Mouse (Mus musculus) intestine, embryonic 16.5 days (tissue): ENCODE data around the gene Ociad1. TPM values are rescaled to one million over a fixed set of nuclear protein-coding genes. Genes with fewer than 3 reads are reported as not detected.

Experiments
- ATAC-seq: fragments of 200-750 bp; cut with Nextera tagmentation; 2 replicates; pipeline ENCODE4 v1.8.0; 2017; ENCODE audit warnings: moderate TSS enrichment, moderate library complexity
- H3K27ac ChIP-seq: fragments of 300-500 bp; sonication (generic); 2 replicates; pipeline ENCODE4 v1.5.1; 2014; ENCODE audit warnings: mild to moderate bottlenecking, low read length
- H3K27me3 ChIP-seq: fragments of 300-500 bp; sonication (generic); replicated peaks from 2 replicates; pipeline ENCODE4 v1.6.1; 2014; ENCODE audit warnings: low read length, control low read depth, mixed read lengths; ENCODE audit not compliant: control insufficient read depth, insufficient read depth
- H3K36me3 ChIP-seq: fragments of 300-500 bp; sonication (generic); 2 replicates; pipeline ENCODE4 v1.6.1; 2014; ENCODE audit warnings: low read length, control low read depth; ENCODE audit not compliant: control insufficient read depth, insufficient read depth
- H3K4me1 ChIP-seq: fragments of 300-500 bp; sonication (generic); 2 replicates; pipeline ENCODE4 v1.6.1; 2014; ENCODE audit warnings: low read length, control low read depth, mixed read lengths; ENCODE audit not compliant: control insufficient read depth, insufficient read depth
- H3K4me2 ChIP-seq: fragments of 300-500 bp; sonication (generic); 2 replicates; pipeline ENCODE4 v1.6.1; 2014; ENCODE audit warnings: low read depth, low read length, control low read depth
- H3K4me3 ChIP-seq: fragments of 300-500 bp; sonication (generic); 2 replicates; pipeline ENCODE4 v1.5.1; 2014; ENCODE audit warnings: mild to moderate bottlenecking, low read length
- H3K9ac ChIP-seq: fragments of 300-500 bp; sonication (generic); 2 replicates; pipeline ENCODE4 v1.6.1; 2014; ENCODE audit warnings: low read depth, low read length
- H3K9me3 ChIP-seq: fragments of 300-500 bp; sonication (generic); 2 replicates; pipeline ENCODE4 v1.6.1; 2016; ENCODE audit warnings: low read length, control low read depth; ENCODE audit not compliant: control insufficient read depth
- WGBS: fragments of 180-500 bp; shearing (Covaris S2); extraction: QIAGEN DNeasy Blood & Tissue Kit; methylation state at CpG from one replicate; pipeline ENCODE4 v1.1.7; 2014; 5-methylcytosine and 5-hydroxymethylcytosine counted together
- polyA plus RNA-seq: library from polyadenylated mRNA; unstranded; fragments of >200 nt; fragmentation: Nextera tagmentation; extraction: Ambion mirVana; gene quantifications from 2 replicates; pipeline ENCODE4 v1.2.1, GENCODE M21; 2015

Ociad1 gene
- polyA plus RNA-seq, 1 experiment from 2014 or later: 270 TPM

DNA sequence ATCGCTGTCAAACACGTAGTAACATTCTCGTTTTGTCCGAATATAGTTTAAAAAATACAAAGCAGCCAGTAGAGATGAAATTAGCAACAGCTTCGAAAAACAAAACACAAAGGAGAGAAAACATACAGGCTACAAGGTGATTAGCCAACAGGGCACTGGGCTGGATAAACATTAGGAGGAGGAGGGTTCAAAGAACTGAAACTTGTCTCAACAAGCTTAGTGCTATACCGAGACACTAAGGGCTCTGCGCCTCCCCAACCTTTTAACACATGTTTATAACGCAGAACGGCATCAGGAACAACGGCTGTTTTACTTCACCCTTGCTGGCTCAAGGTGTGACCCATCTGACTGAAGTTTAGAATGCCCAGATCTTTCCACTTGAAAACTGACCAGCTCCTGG is 13.4 kb upstream of the Ociad1 start:
- Histone ChIP-seq H3K4me1 (peaks cover 9% of the 10 kb centered on the region), H3K4me2 (no peak overlapping the region), H3K4me3 (no peak overlapping the region), H3K27ac (no peak overlapping the region), H3K9ac (no peak overlapping the region), H3K9me3 (no peaks in the 10 kb centered on the region), H3K36me3 (no peaks in the 10 kb centered on the region), H3K27me3 (no peaks in the 10 kb centered on the region)
- no peak for ATAC-seq
- WGBS: 49% methylated on average over 10 of the region's 10 CpGs

GRCm38 (mm10) chr5:73279732-73280566 is 12.6 kb upstream of the Ociad1 start:
- Histone ChIP-seq H3K36me3 (no peaks in the 10 kb centered on the region), H3K4me2 (no peak overlapping the region), H3K27me3 (no peaks in the 10 kb centered on the region), H3K27ac (no peak overlapping the region), H3K4me3 (no peak overlapping the region), H3K9me3 (no peaks in the 10 kb centered on the region), H3K4me1 (peaks cover 9% of the 10 kb centered on the region), H3K9ac (0 out of 2 replicates have a peak overlapping the region, but pooled peaks have one; percentile 24)
- ATAC-seq: no peak; the same call in 1 of the 2 replicates
- 34% methylated on average over 4 of the region's 4 CpGs for WGBS

DNA sequence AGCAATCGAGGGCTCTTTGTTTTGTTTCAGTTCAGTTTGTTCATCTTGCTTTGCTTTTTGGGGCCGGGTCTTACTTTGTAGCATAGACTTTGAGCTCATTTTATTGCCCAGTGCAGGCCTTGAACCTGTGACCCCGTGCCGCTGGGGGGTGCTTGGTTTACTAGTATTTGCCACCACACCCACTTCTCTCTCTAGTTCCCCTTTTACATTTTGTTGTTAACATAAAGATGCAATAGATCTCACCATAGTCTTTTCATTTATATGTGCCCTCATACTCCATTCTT is 12.1 kb upstream of the Ociad1 start:
- Histone ChIP-seq H3K9me3 (no peaks in the 10 kb centered on the region), H3K4me2 (no peak overlapping the region), H3K36me3 (no peaks in the 10 kb centered on the region), H3K4me1 (peaks cover 9% of the 10 kb centered on the region), H3K4me3 (no peak overlapping the region), H3K27me3 (no peaks in the 10 kb centered on the region), H3K9ac (0 out of 2 replicates have a peak overlapping the region, but pooled peaks have one; percentile 24), H3K27ac (no peak overlapping the region)
- WGBS: 51% methylated on average over 4 of the region's 4 CpGs
- peak; percentile 28; the same call in 1 of the 2 replicates for ATAC-seq

GRCm38 (mm10) chr5:73284046-73284445 is 8.5 kb upstream of the Ociad1 start:
- Histone ChIP-seq H3K36me3 (no peaks in the 10 kb centered on the region), H3K9me3 (no peaks in the 10 kb centered on the region), H3K9ac (no peak overlapping the region), H3K27me3 (no peaks in the 10 kb centered on the region), H3K27ac (no peak overlapping the region), H3K4me1 (peaks cover 9% of the 10 kb centered on the region), H3K4me3 (no peak overlapping the region), H3K4me2 (no peak overlapping the region)
- ATAC-seq: no peak

DNA sequence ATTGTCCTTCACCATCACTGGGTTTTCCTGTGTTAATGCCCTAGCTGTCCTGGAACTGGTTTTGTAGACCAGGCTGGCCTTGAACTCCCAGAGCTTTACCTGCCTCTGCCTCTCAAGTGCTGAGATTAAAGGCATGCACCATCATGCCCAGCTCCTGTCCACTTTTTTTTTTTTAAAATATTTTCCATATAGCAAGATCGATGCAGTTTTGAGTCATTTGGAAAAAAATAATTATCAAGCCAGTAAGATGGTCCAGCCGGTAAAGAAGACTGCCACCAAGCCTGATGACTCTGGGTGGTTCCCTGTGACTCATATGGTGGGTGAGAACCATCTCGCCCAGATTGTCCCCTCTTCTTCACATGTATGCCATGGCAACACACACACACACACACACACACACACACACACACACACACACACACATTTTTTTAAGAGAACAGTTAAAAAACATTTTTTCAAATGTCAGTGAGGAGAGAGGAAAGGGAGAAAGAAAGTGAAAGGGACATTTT is 7.1 kb upstream of the Ociad1 start:
- H3K36me3 ChIP-seq: no peaks in the 10 kb centered on the region
- H3K4me2 ChIP-seq: no peak overlapping the region
- H3K27ac ChIP-seq: no peak overlapping the region
- WGBS: 84% methylated on average over 3 of the region's 3 CpGs
- no peak for ATAC-seq
- no peak overlapping the region for H3K4me3 ChIP-seq
- H3K4me1 ChIP-seq: no peaks in the 10 kb centered on the region
- no peaks in the 10 kb centered on the region for H3K9me3 ChIP-seq
- H3K9ac ChIP-seq: no peak overlapping the region
- H3K27me3 ChIP-seq: no peaks in the 10 kb centered on the region

DNA sequence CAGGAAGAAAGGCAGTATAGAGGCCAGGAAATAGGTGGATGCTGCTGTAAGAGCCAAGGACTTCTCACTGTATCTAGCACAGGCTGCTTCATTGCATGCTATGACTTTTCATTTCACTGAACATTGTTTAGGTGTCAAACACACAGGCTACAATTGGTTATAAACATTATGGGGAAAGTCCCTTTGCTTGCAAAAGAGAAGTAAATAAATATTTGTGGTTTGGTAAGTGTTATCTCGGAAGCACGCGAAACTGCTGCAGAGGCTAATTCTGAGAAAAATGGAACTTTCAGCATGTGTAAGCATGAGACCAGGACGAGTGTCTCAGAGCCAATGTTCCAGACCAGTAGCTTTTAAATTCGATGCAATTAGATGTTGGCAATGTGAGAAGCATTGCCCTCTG is 6.0 kb upstream of the Ociad1 start:
- Histone ChIP-seq H3K36me3 (no peaks in the 10 kb centered on the region), H3K27me3 (no peaks in the 10 kb centered on the region), H3K4me2 (no peak overlapping the region), H3K4me1 (no peaks in the 10 kb centered on the region), H3K27ac (no peak overlapping the region), H3K4me3 (no peak overlapping the region), H3K9ac (no peak overlapping the region), H3K9me3 (no peaks in the 10 kb centered on the region)
- no peak for ATAC-seq
- 71% methylated on average over 5 of the region's 5 CpGs for WGBS

DNA sequence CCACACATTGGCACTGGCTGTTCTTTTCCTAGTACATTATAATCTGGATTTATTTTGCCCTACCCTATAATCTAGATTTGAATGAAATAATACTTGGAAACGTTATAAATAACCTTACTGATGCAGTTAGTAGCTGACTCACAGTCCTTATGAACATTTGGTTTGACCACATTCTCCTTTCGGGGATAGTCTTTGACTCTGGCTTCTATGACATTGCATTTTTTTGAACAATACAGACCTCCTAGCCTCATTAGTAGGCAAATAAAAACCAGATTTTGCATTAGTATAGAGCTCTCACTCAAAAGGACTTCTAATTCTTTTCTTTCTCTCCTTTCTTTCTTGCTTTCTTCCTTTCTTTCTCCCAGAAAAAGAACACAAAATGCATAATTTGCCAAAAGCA is 2.7 kb upstream of the Ociad1 start:
- WGBS: 66% methylated on average over 2 of the region's 2 CpGs
- H3K4me2 ChIP-seq: no peak overlapping the region

DNA sequence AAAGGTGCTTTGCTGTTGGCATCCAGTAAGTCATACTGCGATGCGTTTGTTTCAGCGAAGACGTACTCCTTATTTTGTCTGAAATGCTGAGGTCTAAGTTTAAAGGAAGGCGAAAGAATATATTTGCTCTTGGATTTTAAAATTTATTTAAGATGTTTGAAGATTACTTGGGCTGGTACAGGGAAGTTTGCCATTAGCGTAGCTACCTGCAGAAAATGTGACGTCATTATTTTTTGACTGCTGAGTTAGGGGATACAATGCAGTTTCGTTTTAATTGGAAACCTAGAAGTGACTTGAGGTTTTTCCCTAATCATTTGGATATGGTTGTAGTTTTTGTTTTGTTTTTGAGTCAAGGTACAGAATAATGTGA is 859 bp downstream of the Ociad1 start:
- Histone ChIP-seq H3K4me2 (peak overlapping the region; percentile 62), H3K27me3 (no peaks in the 10 kb centered on the region), H3K4me3 (peak overlapping the region; percentile 81), H3K9ac (peak overlapping the region; percentile 94), H3K4me1 (peaks cover 7% of the 10 kb centered on the region), H3K27ac (no peak overlapping the region), H3K36me3 (peaks cover 5% of the 10 kb centered on the region), H3K9me3 (no peaks in the 10 kb centered on the region)
- WGBS: 9% methylated on average over 8 of the region's 8 CpGs
- ATAC-seq: no peak

More for the DNA sequence above, 2.7 kb upstream of the Ociad1 start:
- H3K4me1 ChIP-seq: peaks cover 4% of the 10 kb centered on the region
- no peaks in the 10 kb centered on the region; the same call in 1 of the 2 replicates for H3K36me3 ChIP-seq
- H3K9ac ChIP-seq: no peak overlapping the region
- H3K4me3 ChIP-seq: no peak overlapping the region
- no peak for ATAC-seq
- no peaks in the 10 kb centered on the region for H3K9me3 ChIP-seq
- H3K27ac ChIP-seq: no peak overlapping the region
- no peaks in the 10 kb centered on the region for H3K27me3 ChIP-seq

- no peak for ATAC-seq
- H3K4me2 ChIP-seq: no peak overlapping the region
- H3K4me3 ChIP-seq: no peak overlapping the region
- no peak overlapping the region for H3K9ac ChIP-seq
- 94% methylated on average over 7 of the region's 7 CpGs for WGBS
- peaks cover 7% of the 10 kb centered on the region for H3K4me1 ChIP-seq
- H3K36me3 ChIP-seq: peaks cover 6% of the 10 kb centered on the region
- no peak overlapping the region for H3K27ac ChIP-seq
- no peaks in the 10 kb centered on the region for H3K9me3 ChIP-seq
- no peaks in the 10 kb centered on the region for H3K27me3 ChIP-seq
Observed at GRCm38 (mm10) chr5:73295016-73295415, 2.4 kb downstream of the Ociad1 start.

GRCm38 (mm10) chr5:73295916-73296315 is 3.3 kb downstream of the Ociad1 start:
- no peak overlapping the region for H3K4me3 ChIP-seq
- peaks cover 7% of the 10 kb centered on the region for H3K4me1 ChIP-seq
- no peak overlapping the region for H3K9ac ChIP-seq
- peaks cover 6% of the 10 kb centered on the region for H3K36me3 ChIP-seq
- no peak overlapping the region for H3K27ac ChIP-seq
- H3K4me2 ChIP-seq: no peak overlapping the region
- no peaks in the 10 kb centered on the region for H3K27me3 ChIP-seq
- 89% methylated on average over 4 of the region's 4 CpGs for WGBS
- ATAC-seq: no peak
- H3K9me3 ChIP-seq: no peaks in the 10 kb centered on the region
